Mouse (Mus musculus): Measurements from ENCODE around the gene Ccr10. TPM values are rescaled to one million over a fixed set of nuclear protein-coding genes. Genes with fewer than 3 reads are reported as not detected.
"Not testable (repeated sequence)": the region's sequence is repeated elsewhere in the genome, so short reads cannot be mapped to it uniquely, and the experiment has no call there.

Gene Ccr10
- polyA plus RNA-seq, 1 experiment from 2014 or later: 0.50 TPM

- Histone ChIP-seq H3K4me1 (ENCODE audit: insufficient read depth, low read length) (peaks cover 6% of the 10 kb centered on the region; the same call in 1 of the 2 replicates), H3K4me2 (replicated peaks; ENCODE audit: low read depth, low read length) (no peak overlapping the region), H3K4me3 (ENCODE audit: low read length) (no peak overlapping the region), H3K36me3 (ENCODE audit: insufficient read depth, low read length) (no peaks in the 10 kb centered on the region), H3K9ac (replicated peaks; ENCODE audit: low read length) (no peak overlapping the region), H3K27me3 (ENCODE audit: insufficient read depth, low read length) (no peaks in the 10 kb centered on the region), H3K27ac (ENCODE audit: low read length) (no peak overlapping the region), H3K9me3 (ENCODE audit: low read length) (peaks cover 4% of the 10 kb centered on the region)
- WGBS: 55% methylated on average over 12 of the region's 12 CpGs
- ATAC-seq (ENCODE audit: low FRiP score, low TSS enrichment): no peak
Measured at GRCm38 (mm10) chr11:101133037-101133436, 42.2 kb downstream of the Ccr10 start.

- 90% methylated on average over 6 of the region's 6 CpGs for WGBS
Measured at GRCm38 (mm10) chr11:101131701-101132100, 43.5 kb downstream of the Ccr10 start.

GRCm38 (mm10) chr11:101131187-101131586 lies 44.1 kb downstream of the Ccr10 start:
- 94% methylated on average over 2 of the region's 2 CpGs for WGBS
- Histone ChIP-seq H3K4me3 (ENCODE audit: low read length) (no peak overlapping the region), H3K9me3 (ENCODE audit: low read length) (peaks cover 11% of the 10 kb centered on the region), H3K36me3 (ENCODE audit: insufficient read depth, low read length) (peaks cover 7% of the 10 kb centered on the region), H3K27ac (ENCODE audit: low read length) (no peak overlapping the region), H3K4me2 (replicated peaks; ENCODE audit: low read depth, low read length) (no peak overlapping the region), H3K9ac (replicated peaks; ENCODE audit: low read length) (no peak overlapping the region), H3K4me1 (ENCODE audit: insufficient read depth, low read length) (peaks cover 6% of the 10 kb centered on the region; the same call in 1 of the 2 replicates), H3K27me3 (ENCODE audit: insufficient read depth, low read length) (no peaks in the 10 kb centered on the region)
- ATAC-seq (ENCODE audit: low FRiP score, low TSS enrichment): no peak

More at GRCm38 (mm10) chr11:101131701-101132100, 43.5 kb downstream of the Ccr10 start:
- Histone ChIP-seq H3K9ac (replicated peaks; ENCODE audit: low read length) (no peak overlapping the region), H3K36me3 (ENCODE audit: insufficient read depth, low read length) (peaks cover 2% of the 10 kb centered on the region), H3K4me2 (replicated peaks; ENCODE audit: low read depth, low read length) (no peak overlapping the region), H3K27me3 (ENCODE audit: insufficient read depth, low read length) (no peaks in the 10 kb centered on the region), H3K27ac (ENCODE audit: low read length) (no peak overlapping the region), H3K9me3 (ENCODE audit: low read length) (peaks cover 8% of the 10 kb centered on the region), H3K4me3 (ENCODE audit: low read length) (no peak overlapping the region), H3K4me1 (ENCODE audit: insufficient read depth, low read length) (peaks cover 6% of the 10 kb centered on the region; the same call in 1 of the 2 replicates)
- no peak for ATAC-seq (ENCODE audit: low FRiP score, low TSS enrichment)

- H3K4me1 ChIP-seq (ENCODE audit: insufficient read depth, low read length): peaks cover 6% of the 10 kb centered on the region; the same call in 1 of the 2 replicates
- H3K27me3 ChIP-seq (ENCODE audit: insufficient read depth, low read length): no peaks in the 10 kb centered on the region
- peaks cover 11% of the 10 kb centered on the region for H3K9me3 ChIP-seq (ENCODE audit: low read length)
- no peak overlapping the region for H3K4me3 ChIP-seq (ENCODE audit: low read length)
- no peak overlapping the region for H3K9ac ChIP-seq (replicated peaks; ENCODE audit: low read length)
- H3K27ac ChIP-seq (ENCODE audit: low read length): no peak overlapping the region
- H3K4me2 ChIP-seq (replicated peaks; ENCODE audit: low read depth, low read length): no peak overlapping the region
- no peak for ATAC-seq (ENCODE audit: low FRiP score, low TSS enrichment)
- H3K36me3 ChIP-seq (ENCODE audit: insufficient read depth, low read length): peaks cover 14% of the 10 kb centered on the region
- WGBS: 39% methylated on average over 18 of the region's 18 CpGs
Measured at GRCm38 (mm10) chr11:101130056-101130756, 45.0 kb downstream of the Ccr10 start.

- no peak for ATAC-seq (ENCODE audit: low FRiP score, low TSS enrichment)
- WGBS: 80% methylated on average over 11 of the region's 11 CpGs
- no peak overlapping the region for H3K9ac ChIP-seq (replicated peaks; ENCODE audit: low read length)
- no peak overlapping the region for H3K4me3 ChIP-seq (ENCODE audit: low read length)
- H3K27ac ChIP-seq (ENCODE audit: low read length): no peak overlapping the region
- H3K4me2 ChIP-seq (replicated peaks; ENCODE audit: low read depth, low read length): no peak overlapping the region
- H3K9me3 ChIP-seq (ENCODE audit: low read length): peaks cover 11% of the 10 kb centered on the region
- H3K27me3 ChIP-seq (ENCODE audit: insufficient read depth, low read length): no peaks in the 10 kb centered on the region
- H3K36me3 ChIP-seq (ENCODE audit: insufficient read depth, low read length): peaks cover 15% of the 10 kb centered on the region
- peaks cover 2% of the 10 kb centered on the region; the same call in 1 of the 2 replicates for H3K4me1 ChIP-seq (ENCODE audit: insufficient read depth, low read length)
Measured at GRCm38 (mm10) chr11:101128996-101129577, 46.2 kb downstream of the Ccr10 start.

- 94% methylated on average over 1 of the region's 1 CpGs for WGBS
- ATAC-seq (ENCODE audit: low FRiP score, low TSS enrichment): no peak
- Histone ChIP-seq H3K4me2 (replicated peaks; ENCODE audit: low read depth, low read length) (no peak overlapping the region), H3K36me3 (ENCODE audit: insufficient read depth, low read length) (peaks cover 30% of the 10 kb centered on the region), H3K9me3 (ENCODE audit: low read length) (peaks cover 11% of the 10 kb centered on the region), H3K9ac (replicated peaks; ENCODE audit: low read length) (no peak overlapping the region), H3K27me3 (ENCODE audit: insufficient read depth, low read length) (no peaks in the 10 kb centered on the region), H3K4me3 (ENCODE audit: low read length) (no peak overlapping the region), H3K4me1 (ENCODE audit: insufficient read depth, low read length) (peaks cover 2% of the 10 kb centered on the region; the same call in 1 of the 2 replicates), H3K27ac (ENCODE audit: low read length) (no peak overlapping the region)
Measured at GRCm38 (mm10) chr11:101127075-101127474, 48.2 kb downstream of the Ccr10 start.

- not testable (repeated sequence) for H3K27me3 ChIP-seq (ENCODE audit: insufficient read depth, low read length); H3K27ac ChIP-seq (ENCODE audit: low read length); H3K9ac ChIP-seq (replicated peaks; ENCODE audit: low read length); H3K4me2 ChIP-seq (replicated peaks; ENCODE audit: low read depth, low read length); H3K4me3 ChIP-seq (ENCODE audit: low read length); ATAC-seq (ENCODE audit: low FRiP score, low TSS enrichment); H3K9me3 ChIP-seq (ENCODE audit: low read length)
- peaks cover 30% of the 10 kb centered on the region for H3K36me3 ChIP-seq (ENCODE audit: insufficient read depth, low read length)
- WGBS: over 99% methylated on average over 7 of the region's 9 CpGs
- H3K4me1 ChIP-seq (ENCODE audit: insufficient read depth, low read length): peaks cover 14% of the 10 kb centered on the region
Measured at GRCm38 (mm10) chr11:101125008-101125407, 50.2 kb downstream of the Ccr10 start.

- Histone ChIP-seq H3K36me3 (ENCODE audit: insufficient read depth, low read length) (peaks cover 30% of the 10 kb centered on the region), H3K4me1 (ENCODE audit: insufficient read depth, low read length) (peaks cover 13% of the 10 kb centered on the region)
- H3K9ac ChIP-seq (replicated peaks; ENCODE audit: low read length); ATAC-seq (ENCODE audit: low FRiP score, low TSS enrichment); H3K27ac ChIP-seq (ENCODE audit: low read length); H3K4me2 ChIP-seq (replicated peaks; ENCODE audit: low read depth, low read length); H3K4me3 ChIP-seq (ENCODE audit: low read length); H3K27me3 ChIP-seq (ENCODE audit: insufficient read depth, low read length); H3K9me3 ChIP-seq (ENCODE audit: low read length): not testable (repeated sequence)
- 93% methylated on average over 8 of the region's 8 CpGs for WGBS
Measured at GRCm38 (mm10) chr11:101124494-101124893, 50.7 kb downstream of the Ccr10 start.

All from kidney, embryonic 16.5 days (tissue).